Mouse (Mus musculus) limb, embryonic 11.5 days (tissue): Measurements from ENCODE around the gene Ifna11. TPM values are rescaled to one million over a fixed set of nuclear protein-coding genes. Genes with fewer than 3 reads are reported as not detected.

Source experiments
- polyA plus RNA-seq: library from polyadenylated mRNA; unstranded; fragments of >200 nt; fragmentation: Nextera tagmentation; extraction: Ambion mirVana; gene quantifications from 2 replicates; pipeline ENCODE4 v1.2.1, GENCODE M21; 2014

Ifna11 gene
- polyA plus RNA-seq, 1 experiment from 2014 or later: not detected

Other genes with a start within 250 kb of the Ifna11 start
- gene Ifna14, start 248.2 kb upstream of the Ifna11 start, polyA plus RNA-seq: not detected in 2 replicates
- not detected in 2 replicates for gene Ifna9, start 227.6 kb upstream of the Ifna11 start, polyA plus RNA-seq
- gene Ifna12, start 216.6 kb upstream of the Ifna11 start, polyA plus RNA-seq: not detected in 2 replicates
- not detected in 2 replicates for gene C87499, start 185.5 kb upstream of the Ifna11 start, polyA plus RNA-seq
- not detected in 2 replicates for gene Ifna13, start 175.5 kb upstream of the Ifna11 start, polyA plus RNA-seq
- not detected in 2 replicates for gene Ifna16, start 143.0 kb upstream of the Ifna11 start, polyA plus RNA-seq
- not detected in 2 replicates for gene Ifna2, start 136.0 kb upstream of the Ifna11 start, polyA plus RNA-seq
- gene Ifnab, start 128.6 kb upstream of the Ifna11 start, polyA plus RNA-seq: not detected in 2 replicates
- 0.81 and 1.5 TPM in 2 replicates for gene Gm26566, start 98.2 kb upstream of the Ifna11 start, polyA plus RNA-seq
- gene Klhl9, start 97.5 kb upstream of the Ifna11 start, polyA plus RNA-seq: 139 and 140 TPM in 2 replicates
- gene Gm13271, start 65.1 kb upstream of the Ifna11 start, polyA plus RNA-seq: not detected in 2 replicates
- 0.13 TPM in 1 of 2 replicates, not detected in the other for gene Gm13283, start 59.8 kb upstream of the Ifna11 start, polyA plus RNA-seq
- gene Gm13290, start 46.1 kb upstream of the Ifna11 start, polyA plus RNA-seq: 0.38 TPM in 1 of 2 replicates, not detected in the other
- not detected in 2 replicates for gene Gm13289, start 43.0 kb upstream of the Ifna11 start, polyA plus RNA-seq
- gene Gm13272, start 40.1 kb upstream of the Ifna11 start, polyA plus RNA-seq: not detected in 2 replicates
- not detected in 2 replicates for gene Ifnz, start 37.8 kb upstream of the Ifna11 start, polyA plus RNA-seq
- not detected in 2 replicates for gene Gm13276, start 34.2 kb upstream of the Ifna11 start, polyA plus RNA-seq
- not detected in 2 replicates for gene Gm13277, start 31.3 kb upstream of the Ifna11 start, polyA plus RNA-seq
- not detected in 2 replicates for gene Gm13278, start 28.4 kb upstream of the Ifna11 start, polyA plus RNA-seq
- gene Gm13275, start 25.5 kb upstream of the Ifna11 start, polyA plus RNA-seq: not detected in 2 replicates
- gene Gm13279, start 22.6 kb upstream of the Ifna11 start, polyA plus RNA-seq: not detected in 2 replicates
- gene Gm13285, start 20.3 kb upstream of the Ifna11 start, polyA plus RNA-seq: 1.1 and 1.4 TPM in 2 replicates
- not detected in 2 replicates for gene Gm13287, start 16.7 kb upstream of the Ifna11 start, polyA plus RNA-seq
- not detected in 2 replicates for gene Gm13288, start 14.4 kb upstream of the Ifna11 start, polyA plus RNA-seq
- gene Ifna7, start 3.7 kb upstream of the Ifna11 start, polyA plus RNA-seq: not detected in 2 replicates
- gene Ifna6, start 7.5 kb downstream of the Ifna11 start, polyA plus RNA-seq: not detected in 2 replicates
- not detected in 2 replicates for gene Ifna5, start 15.6 kb downstream of the Ifna11 start, polyA plus RNA-seq
- not detected in 2 replicates for gene Ifna4, start 21.9 kb downstream of the Ifna11 start, polyA plus RNA-seq
- not detected in 2 replicates for gene Ifna1, start 30.1 kb downstream of the Ifna11 start, polyA plus RNA-seq
- gene Ifne, start 60.2 kb downstream of the Ifna11 start, polyA plus RNA-seq: not detected in 2 replicates